ENCODE assay signal across 9 mouse cellular contexts in the genomic region with DNA sequence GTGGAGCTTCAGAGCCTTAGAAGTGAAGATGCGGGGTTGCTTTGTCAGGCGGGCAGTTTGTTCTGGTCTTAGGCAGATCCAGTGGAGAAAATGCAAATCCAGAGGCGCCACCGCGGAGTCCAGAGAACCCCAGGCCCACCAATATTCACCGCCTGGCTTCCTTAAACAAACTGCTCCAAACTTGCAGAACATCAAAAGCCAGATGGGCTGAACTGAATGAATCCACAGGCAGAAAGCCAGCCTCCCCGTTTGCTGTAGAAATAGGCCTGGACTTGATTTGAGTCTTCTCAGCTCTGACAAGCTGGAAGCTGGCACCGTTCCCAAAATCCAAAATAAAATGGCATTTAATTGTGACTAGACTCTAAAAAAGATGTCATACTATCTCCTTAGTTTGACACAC. TPM values are rescaled to one million over a fixed set of nuclear protein-coding genes. Genes with fewer than 3 reads are reported as not detected.
DNase-seq lines count a peak whose midpoint lies in the region; ATAC-seq lines count a peak whose summit lies in the region.
"Had no signal": no experiment of that assay in that cellular context is flagged by ENCODE, and none has a peak within 500 bp of the region (broad histone marks: within the 10 kb centered on the region; RNA-seq: fewer than 3 reads in every experiment).

No protein-coding gene starts in this region.

- H3K9me3 ChIP-seq in heart, embryonic 11.5 days (replicated peaks; ENCODE audit: control insufficient read depth, low read length) = no peaks in the 10 kb centered on the region
- no peaks in the 10 kb centered on the region for H3K9me3 ChIP-seq in forebrain, embryonic 16.5 days (ENCODE audit: control insufficient read depth, low read length)
- H3K9me3 ChIP-seq: G1E had no signal

- DNase-seq in heart, adult 11 months = peak; percentile 92
- peak; percentile 77 for DNase-seq in Muller cell, postnatal 12 days (ENCODE audit: inconsistent ontology term)
- peak; percentile 89 for DNase-seq in layer of hippocampus, adult 9-11 months
- DNase-seq in right cerebral cortex, adult 2 months (ENCODE audit: low spot score in 2 of 2) = peak; percentile 83 to 86
- DNase-seq in thymus, postnatal 0 days (ENCODE audit: low spot score) = no peak
- DNase-seq in adrenal gland, postnatal 25 days = no peak

- 60% methylated on average over 8 of the region's 8 CpGs for WGBS in heart, embryonic 11.5 days (ENCODE audit: insufficient replicate concordance)
- WGBS in forebrain, embryonic 16.5 days = 14% methylated on average over 8 of the region's 8 CpGs

- H3K4me3 ChIP-seq in heart, embryonic 11.5 days (ENCODE audit: low read depth, low read length) = no peak overlapping the region
- peak overlapping the region; percentile 24 for H3K4me3 ChIP-seq in forebrain, embryonic 16.5 days (replicated peaks; ENCODE audit: low read length)

- no peaks in the 10 kb centered on the region for H3K27me3 ChIP-seq in heart, embryonic 11.5 days (ENCODE audit: control insufficient read depth, insufficient read depth, low read length)
- no peaks in the 10 kb centered on the region for H3K27me3 ChIP-seq in forebrain, embryonic 16.5 days (replicated peaks; ENCODE audit: control insufficient read depth, insufficient read depth, low read length)

- ATAC-seq in heart, embryonic 11.5 days (replicated peaks; ENCODE audit: insufficient number of reproducible peaks, low FRiP score, low TSS enrichment) = no peak
- peak; percentile 50 for ATAC-seq in forebrain, embryonic 16.5 days

- H3K36me3 ChIP-seq in heart, embryonic 11.5 days (ENCODE audit: control insufficient read depth, insufficient read depth, low read length) = no peaks in the 10 kb centered on the region
- H3K36me3 ChIP-seq in forebrain, embryonic 16.5 days (ENCODE audit: control insufficient read depth, insufficient read depth) = no peaks in the 10 kb centered on the region
- H3K36me3 ChIP-seq: G1E had no signal

- H3K9ac ChIP-seq in heart, embryonic 11.5 days (ENCODE audit: low read depth, low read length) = no peak overlapping the region
- no peak overlapping the region for H3K9ac ChIP-seq in forebrain, embryonic 16.5 days (replicated peaks; ENCODE audit: low read depth, low read length)

- no peak overlapping the region for H3K27ac ChIP-seq in heart, embryonic 11.5 days (ENCODE audit: low read depth, low read length)
- peak overlapping the region; percentile 70 for H3K27ac ChIP-seq in forebrain, embryonic 16.5 days (ENCODE audit: low read length)

- H3K4me2 ChIP-seq in heart, embryonic 11.5 days = no peak overlapping the region
- H3K4me2 ChIP-seq in forebrain, embryonic 16.5 days (ENCODE audit: low read length) = peak overlapping the region; percentile 78

- peaks cover 33% of the 10 kb centered on the region for H3K4me1 ChIP-seq in heart, embryonic 11.5 days (ENCODE audit: control insufficient read depth, insufficient read depth, low read length)
- H3K4me1 ChIP-seq in forebrain, embryonic 16.5 days (replicated peaks; ENCODE audit: control insufficient read depth, insufficient read depth, low read length) = peaks cover 95% of the 10 kb centered on the region

RNA-seq across cellular contexts. Expression of a gene that starts 11.1 kb away (rescaled TPM):
- polyA plus RNA-seq in heart, embryonic 11.5 days (2014; fragmentation: Nextera tagmentation; extraction: Ambion mirVana) = 18.5 and 19.1 TPM in 2 replicates
- polyA plus RNA-seq in forebrain, embryonic 16.5 days (2015; fragmentation: Nextera tagmentation; extraction: Ambion mirVana) = 54.6 and 68.2 TPM in 2 replicates
- 4.3 and 4.5 TPM in 2 replicates for polyA plus RNA-seq in thymus, postnatal 0 days (2015; fragmentation: Nextera tagmentation; extraction: Ambion mirVana)
- total RNA-seq in adrenal gland, postnatal 25 days (2021) = 17.1 and 17.8 TPM in 2 replicates

RNA-seq across cellular contexts. Expression of a gene that starts 40.4 kb away (rescaled TPM):
- polyA plus RNA-seq in heart, embryonic 11.5 days (2014; fragmentation: Nextera tagmentation; extraction: Ambion mirVana) = 78.4 and 85.9 TPM in 2 replicates
- 181 and 192 TPM in 2 replicates for polyA plus RNA-seq in forebrain, embryonic 16.5 days (2015; fragmentation: Nextera tagmentation; extraction: Ambion mirVana)
- polyA plus RNA-seq in thymus, postnatal 0 days (2015; fragmentation: Nextera tagmentation; extraction: Ambion mirVana) = 147 and 196 TPM in 2 replicates
- total RNA-seq in adrenal gland, postnatal 25 days (2021) = 96.4 and 106 TPM in 2 replicates

Comparison
In these comparisons a context has a peak if more than half of its experiments do, and no peak if none do; other contexts are left out.
1. DNase-seq: peak in heart, adult 11 months (single experiment), Muller cell, postnatal 12 days (single experiment), layer of hippocampus, adult 9-11 months (single experiment) and right cerebral cortex, adult 2 months (2 of 2); none in thymus, postnatal 0 days (single experiment) and adrenal gland, postnatal 25 days (single experiment).